Mouse (Mus musculus): ENCODE data around the gene 3110018I06Rik. TPM values are rescaled to one million over a fixed set of nuclear protein-coding genes. Genes with fewer than 3 reads are reported as not detected.

Gene 3110018I06Rik
- not detected in 2 replicates for polyA plus RNA-seq (2014; fragmentation: Nextera tagmentation; extraction: Ambion mirVana)

DNA sequence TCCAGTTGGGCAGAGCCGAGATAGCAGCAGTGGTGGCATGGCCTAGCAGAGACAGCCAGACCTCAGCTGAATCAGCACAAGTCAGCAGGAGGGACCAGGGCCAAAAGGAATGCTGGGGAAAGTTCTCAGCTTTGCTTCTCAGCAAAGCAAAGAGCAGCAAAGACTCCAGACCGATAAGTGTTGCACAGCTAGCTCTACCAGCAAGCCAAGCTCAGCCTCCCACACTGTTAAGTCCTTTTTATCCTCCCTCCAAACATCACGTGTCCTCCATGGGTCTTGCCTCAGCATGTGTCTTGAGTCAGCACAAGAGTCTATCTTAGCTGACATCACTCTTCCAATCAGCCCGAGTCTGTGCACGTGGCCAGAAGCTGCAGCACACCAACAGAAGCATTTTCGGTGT, at the start of gene 3110018I06Rik:
TSS of gene 3110018I06Rik (plus strand) at position 262 of the 400 bp plus-strand sequence.
- H3K27me3 ChIP-seq (ENCODE audit: control insufficient read depth, insufficient read depth, low read length), result no peaks in the 10 kb centered on the region
- no peak within 1 kb of the TSS for H3K4me2 ChIP-seq (replicated peaks)
- DNase-seq (ENCODE audit: low spot score) (no peak), ATAC-seq (ENCODE audit: low FRiP score) (no peak)
- 89% methylated on average over 6 of the region's 6 CpGs for WGBS
- no peak within 1 kb of the TSS for H3K4me3 ChIP-seq (replicated peaks; ENCODE audit: low read length)
- H3K9ac ChIP-seq, result no peak within 1 kb of the TSS
- no peaks in the 10 kb centered on the region for H3K4me1 ChIP-seq (replicated peaks; ENCODE audit: control insufficient read depth, insufficient read depth, low read length)
- peaks cover 3% of the 10 kb centered on the region for H3K9me3 ChIP-seq (ENCODE audit: control insufficient read depth, low read length)
- no peaks in the 10 kb centered on the region for H3K36me3 ChIP-seq (replicated peaks; ENCODE audit: control insufficient read depth, insufficient read depth)
- no peak within 1 kb of the TSS for H3K27ac ChIP-seq

GRCm38 (mm10) chr12:107444681-107445080, 43.8 kb upstream of the 3110018I06Rik start:
- no peak overlapping the region for H3K27ac ChIP-seq
- H3K9me3 ChIP-seq (ENCODE audit: control insufficient read depth, low read length), result no peaks in the 10 kb centered on the region
- 18% methylated on average over 7 of the region's 7 CpGs for WGBS
- no peaks in the 10 kb centered on the region for H3K36me3 ChIP-seq (replicated peaks; ENCODE audit: control insufficient read depth, insufficient read depth)
- no peak overlapping the region for H3K4me3 ChIP-seq (replicated peaks; ENCODE audit: low read length)
- no peaks in the 10 kb centered on the region for H3K27me3 ChIP-seq (ENCODE audit: control insufficient read depth, insufficient read depth, low read length)
- DNase-seq (ENCODE audit: low spot score) (no peak), ATAC-seq (ENCODE audit: low FRiP score) (no peak)
- H3K9ac ChIP-seq, result no peak overlapping the region
- H3K4me2 ChIP-seq (replicated peaks), result no peak overlapping the region
- no peaks in the 10 kb centered on the region for H3K4me1 ChIP-seq (replicated peaks; ENCODE audit: control insufficient read depth, insufficient read depth, low read length)

DNA sequence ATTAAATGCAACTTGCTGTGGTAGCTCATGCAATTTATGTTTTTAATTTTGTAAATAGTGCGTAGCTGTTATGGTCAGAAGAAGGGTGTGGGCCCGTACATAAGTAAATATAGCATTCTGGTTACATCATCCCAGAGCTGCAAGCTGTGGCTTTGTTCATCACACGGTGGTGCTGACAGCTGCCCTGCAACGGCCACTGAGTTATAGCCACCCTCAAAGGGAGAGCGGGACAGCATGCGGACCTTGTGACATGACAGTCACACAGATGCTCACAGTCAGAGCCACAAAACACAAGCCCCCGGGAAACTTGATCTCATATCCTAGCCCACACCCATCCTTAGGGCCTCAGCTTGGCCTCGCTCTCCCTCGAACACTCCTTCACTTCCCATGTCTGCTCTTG, 30.6 kb upstream of the 3110018I06Rik start:
- no peak overlapping the region for H3K4me2 ChIP-seq (replicated peaks)

DNA sequence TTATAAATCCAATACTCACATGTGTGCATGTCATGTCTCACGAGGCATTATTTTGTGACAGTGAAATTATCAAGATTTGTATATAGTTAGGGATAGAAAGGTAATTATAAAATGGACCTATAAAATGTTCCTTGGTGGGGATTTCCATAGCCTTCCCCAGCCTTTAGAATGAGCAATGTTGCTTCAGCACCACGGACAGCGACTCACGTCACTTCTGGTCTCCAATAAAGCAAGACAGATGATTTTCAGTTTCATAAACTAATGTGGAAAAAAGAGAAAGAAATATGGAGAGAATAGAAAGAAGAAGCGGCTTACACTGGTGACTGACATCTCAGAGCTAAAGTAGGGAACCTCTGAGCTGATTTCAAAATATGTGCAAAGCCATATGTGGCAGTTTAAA, 23.7 kb upstream of the 3110018I06Rik start:
- Histone ChIP-seq H3K27ac (no peak overlapping the region), H3K4me2 (replicated peaks) (no peak overlapping the region), H3K4me3 (replicated peaks; ENCODE audit: low read length) (no peak overlapping the region), H3K36me3 (replicated peaks; ENCODE audit: control insufficient read depth, insufficient read depth) (no peaks in the 10 kb centered on the region), H3K4me1 (replicated peaks; ENCODE audit: control insufficient read depth, insufficient read depth, low read length) (no peaks in the 10 kb centered on the region), H3K27me3 (ENCODE audit: control insufficient read depth, insufficient read depth, low read length) (no peaks in the 10 kb centered on the region), H3K9me3 (ENCODE audit: control insufficient read depth, low read length) (no peaks in the 10 kb centered on the region), H3K9ac (no peak overlapping the region)
- ATAC-seq (ENCODE audit: low FRiP score) (no peak), DNase-seq (ENCODE audit: low spot score) (peak; percentile 70)
- WGBS, result 29% methylated on average over 5 of the region's 5 CpGs

More for the DNA sequence above, 30.6 kb upstream of the 3110018I06Rik start:
- no peak for ATAC-seq (ENCODE audit: low FRiP score)
- Histone ChIP-seq H3K27ac (no peak overlapping the region), H3K36me3 (replicated peaks; ENCODE audit: control insufficient read depth, insufficient read depth) (no peaks in the 10 kb centered on the region), H3K4me3 (replicated peaks; ENCODE audit: low read length) (no peak overlapping the region), H3K9ac (no peak overlapping the region), H3K9me3 (ENCODE audit: control insufficient read depth, low read length) (no peaks in the 10 kb centered on the region), H3K4me1 (replicated peaks; ENCODE audit: control insufficient read depth, insufficient read depth, low read length) (no peaks in the 10 kb centered on the region), H3K27me3 (ENCODE audit: control insufficient read depth, insufficient read depth, low read length) (no peaks in the 10 kb centered on the region)
- DNase-seq (ENCODE audit: low spot score), result no peak
- 59% methylated on average over 9 of the region's 9 CpGs for WGBS

DNA sequence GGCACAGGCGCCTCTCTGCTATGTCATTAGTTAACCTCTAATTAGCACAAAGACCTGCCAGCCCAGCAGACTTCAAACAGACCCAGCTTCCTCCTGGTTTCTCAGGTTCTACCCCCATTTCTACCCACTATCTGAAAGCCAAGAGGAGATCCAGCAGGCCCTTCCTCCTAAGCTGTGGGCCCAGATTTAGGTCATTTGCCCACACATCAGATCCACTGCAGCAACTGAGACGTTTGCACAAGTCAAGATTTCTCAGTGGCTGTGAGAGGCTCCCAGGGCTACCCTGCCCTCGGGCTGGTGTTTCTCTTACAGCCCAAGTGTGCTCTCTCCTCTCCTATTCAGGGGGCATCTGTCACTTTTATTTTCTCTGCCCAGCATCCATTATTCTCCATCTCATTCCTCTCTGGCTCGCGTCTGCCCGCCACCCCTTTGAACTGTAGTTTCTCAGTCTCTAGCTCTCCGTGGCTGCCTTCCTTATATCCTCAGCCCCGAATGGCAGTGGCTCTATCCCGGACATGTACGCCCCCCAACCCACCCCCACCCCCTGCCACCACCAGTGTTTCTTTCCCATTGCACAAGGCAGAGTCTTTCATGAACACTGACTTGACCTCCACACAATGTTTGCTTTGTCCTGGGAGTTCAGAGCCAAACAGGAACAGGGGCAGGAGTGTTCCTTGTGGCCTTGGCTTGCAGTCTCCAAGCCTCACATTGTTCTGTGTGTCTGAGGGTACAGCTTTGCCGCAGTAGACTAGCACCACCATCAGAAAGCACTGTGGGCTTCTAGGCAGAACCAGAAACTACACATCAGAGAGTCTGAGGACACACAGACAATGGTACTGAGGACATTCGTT, 11.8 kb upstream of the 3110018I06Rik start:
- no peaks in the 10 kb centered on the region for H3K9me3 ChIP-seq (ENCODE audit: control insufficient read depth, low read length)
- no peaks in the 10 kb centered on the region for H3K36me3 ChIP-seq (replicated peaks; ENCODE audit: control insufficient read depth, insufficient read depth)
- DNase-seq (ENCODE audit: low spot score) (no peak), ATAC-seq (ENCODE audit: low FRiP score) (no peak)
- no peaks in the 10 kb centered on the region for H3K27me3 ChIP-seq (ENCODE audit: control insufficient read depth, insufficient read depth, low read length)
- no peak overlapping the region for H3K4me3 ChIP-seq (replicated peaks; ENCODE audit: low read length)
- 21% methylated on average over 12 of the region's 12 CpGs for WGBS
- H3K9ac ChIP-seq, result no peak overlapping the region
- H3K4me1 ChIP-seq (replicated peaks; ENCODE audit: control insufficient read depth, insufficient read depth, low read length), result no peaks in the 10 kb centered on the region
- no peak overlapping the region for H3K27ac ChIP-seq
- H3K4me2 ChIP-seq (replicated peaks), result no peak overlapping the region

DNA sequence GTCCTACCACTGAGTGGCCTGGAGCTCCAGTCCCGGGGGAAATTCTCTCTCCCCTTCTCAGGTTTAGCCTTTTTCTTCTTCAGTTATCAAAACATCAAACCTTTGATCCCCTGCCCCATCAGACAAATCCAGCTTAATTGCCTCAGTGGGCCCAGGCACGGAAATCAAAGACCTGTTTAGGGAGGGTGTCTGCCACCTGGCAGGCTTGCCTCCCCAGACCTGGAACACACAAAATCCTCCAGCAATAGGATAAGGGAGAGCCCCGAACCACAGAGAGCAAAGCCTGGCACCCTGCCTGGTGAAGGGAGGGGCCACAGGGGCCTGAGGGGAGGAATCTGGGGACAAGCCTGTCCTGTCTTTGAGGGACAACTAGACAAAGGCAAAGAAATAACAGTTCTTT, 9.1 kb upstream of the 3110018I06Rik start:
- DNase-seq (ENCODE audit: low spot score), result no peak
- Histone ChIP-seq H3K9me3 (ENCODE audit: control insufficient read depth, low read length) (no peaks in the 10 kb centered on the region), H3K27ac (no peak overlapping the region), H3K9ac (no peak overlapping the region), H3K4me3 (replicated peaks; ENCODE audit: low read length) (no peak overlapping the region), H3K4me1 (replicated peaks; ENCODE audit: control insufficient read depth, insufficient read depth, low read length) (no peaks in the 10 kb centered on the region), H3K27me3 (ENCODE audit: control insufficient read depth, insufficient read depth, low read length) (no peaks in the 10 kb centered on the region), H3K36me3 (replicated peaks; ENCODE audit: control insufficient read depth, insufficient read depth) (no peaks in the 10 kb centered on the region), H3K4me2 (replicated peaks) (no peak overlapping the region)
- ATAC-seq (ENCODE audit: low FRiP score), result no peak
- 14% methylated on average over 3 of the region's 3 CpGs for WGBS

DNA sequence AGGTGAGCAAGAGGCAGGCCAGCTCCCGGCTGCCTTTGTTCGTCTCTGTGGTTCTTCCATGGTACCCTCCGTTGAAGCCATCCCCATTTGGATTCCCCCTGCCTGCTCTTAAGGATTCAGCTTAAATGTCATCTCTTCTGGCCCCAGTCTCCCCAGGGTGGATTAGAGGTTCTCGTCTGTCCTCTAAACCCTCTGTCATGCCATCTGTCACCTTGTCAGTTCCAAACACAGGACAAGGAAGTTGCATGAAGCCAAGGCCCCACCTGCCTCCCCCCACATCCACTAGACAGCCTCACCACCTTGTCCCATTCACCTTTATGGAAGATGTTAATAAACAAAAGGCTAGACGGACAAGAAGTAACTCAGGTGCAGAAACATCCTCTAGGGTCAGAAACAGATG, 5.4 kb upstream of the 3110018I06Rik start:
- 84% methylated on average over 5 of the region's 5 CpGs for WGBS
- H3K27me3 ChIP-seq (ENCODE audit: control insufficient read depth, insufficient read depth, low read length), result no peaks in the 10 kb centered on the region
- H3K9me3 ChIP-seq (ENCODE audit: control insufficient read depth, low read length), result peaks cover 3% of the 10 kb centered on the region
- no peak overlapping the region for H3K9ac ChIP-seq
- DNase-seq (ENCODE audit: low spot score), result no peak
- H3K4me1 ChIP-seq (replicated peaks; ENCODE audit: control insufficient read depth, insufficient read depth, low read length), result no peaks in the 10 kb centered on the region
- no peak overlapping the region for H3K4me3 ChIP-seq (replicated peaks; ENCODE audit: low read length)
- H3K4me2 ChIP-seq (replicated peaks), result no peak overlapping the region
- no peak for ATAC-seq (ENCODE audit: low FRiP score)
- H3K36me3 ChIP-seq (replicated peaks; ENCODE audit: control insufficient read depth, insufficient read depth), result no peaks in the 10 kb centered on the region
- H3K27ac ChIP-seq, result no peak overlapping the region

DNA sequence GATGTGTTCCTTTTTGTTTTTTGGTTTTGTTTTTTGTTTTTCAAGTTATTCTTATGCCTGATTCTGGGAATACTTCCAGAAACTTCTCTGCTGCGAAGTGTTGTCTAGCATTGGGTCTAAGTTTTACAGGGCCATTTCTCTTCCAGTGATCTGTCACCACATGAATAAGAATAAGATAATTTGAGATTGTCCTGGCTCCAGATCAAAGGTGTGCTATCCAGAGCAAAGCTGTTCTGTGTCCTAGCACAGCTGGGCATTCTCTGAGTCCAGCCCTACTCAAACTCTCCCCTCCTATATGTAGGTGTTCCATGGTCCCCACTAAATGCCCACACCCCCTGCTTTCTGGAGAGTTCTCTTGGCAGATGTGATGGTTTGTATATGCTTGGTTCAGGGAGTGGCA, 2.9 kb downstream of the 3110018I06Rik start:
- ATAC-seq (ENCODE audit: low FRiP score), result no peak
- Histone ChIP-seq H3K4me2 (replicated peaks) (no peak overlapping the region), H3K27me3 (ENCODE audit: control insufficient read depth, insufficient read depth, low read length) (no peaks in the 10 kb centered on the region)

DNA sequence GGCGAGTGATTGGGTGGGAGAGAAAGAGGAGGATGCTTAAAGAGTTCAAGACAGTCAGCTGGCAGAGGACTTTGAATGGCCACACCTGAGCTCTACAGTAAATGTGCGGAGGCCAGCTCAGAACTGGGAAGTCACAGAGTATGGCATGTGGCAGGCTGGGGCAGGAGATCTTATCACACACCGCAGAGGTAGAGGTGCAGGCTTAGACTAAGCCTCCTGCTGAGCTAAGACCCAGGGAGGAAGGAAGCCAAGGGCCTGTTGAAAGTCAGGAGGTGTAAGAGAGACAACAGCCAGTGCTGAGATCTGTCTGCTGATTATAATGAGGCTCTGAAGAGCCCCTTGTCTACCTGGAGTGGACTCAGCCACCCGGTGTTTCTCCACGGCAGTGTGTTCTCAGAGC, 8.5 kb downstream of the 3110018I06Rik start:
- H3K27me3 ChIP-seq (ENCODE audit: control insufficient read depth, insufficient read depth, low read length), result no peaks in the 10 kb centered on the region
- 80% methylated on average over 5 of the region's 5 CpGs for WGBS
- no peaks in the 10 kb centered on the region for H3K9me3 ChIP-seq (ENCODE audit: control insufficient read depth, low read length)
- H3K4me1 ChIP-seq (replicated peaks; ENCODE audit: control insufficient read depth, insufficient read depth, low read length), result no peaks in the 10 kb centered on the region
- H3K36me3 ChIP-seq (replicated peaks; ENCODE audit: control insufficient read depth, insufficient read depth), result no peaks in the 10 kb centered on the region
- DNase-seq (ENCODE audit: low spot score), result no peak
- no peak for ATAC-seq (ENCODE audit: low FRiP score)
- H3K9ac ChIP-seq, result no peak overlapping the region
- H3K4me2 ChIP-seq (replicated peaks), result no peak overlapping the region
- H3K27ac ChIP-seq, result no peak overlapping the region
- H3K4me3 ChIP-seq (replicated peaks; ENCODE audit: low read length), result no peak overlapping the region

More for the DNA sequence above, 2.9 kb downstream of the 3110018I06Rik start:
- DNase-seq (ENCODE audit: low spot score), result no peak
- 74% methylated on average over 1 of the region's 1 CpGs for WGBS
- Histone ChIP-seq H3K9me3 (ENCODE audit: control insufficient read depth, low read length) (peaks cover 3% of the 10 kb centered on the region), H3K4me3 (replicated peaks; ENCODE audit: low read length) (no peak overlapping the region), H3K4me1 (replicated peaks; ENCODE audit: control insufficient read depth, insufficient read depth, low read length) (no peaks in the 10 kb centered on the region), H3K27ac (no peak overlapping the region), H3K36me3 (replicated peaks; ENCODE audit: control insufficient read depth, insufficient read depth) (no peaks in the 10 kb centered on the region), H3K9ac (no peak overlapping the region)
